Mouse (Mus musculus): ENCODE results near the gene Pprc1. TPM values are rescaled to one million over a fixed set of nuclear protein-coding genes. Genes with fewer than 3 reads are reported as not detected.

Gene Pprc1
- polyA plus RNA-seq, 1 experiment from 2014 or later: 55.1 TPM

DNA sequence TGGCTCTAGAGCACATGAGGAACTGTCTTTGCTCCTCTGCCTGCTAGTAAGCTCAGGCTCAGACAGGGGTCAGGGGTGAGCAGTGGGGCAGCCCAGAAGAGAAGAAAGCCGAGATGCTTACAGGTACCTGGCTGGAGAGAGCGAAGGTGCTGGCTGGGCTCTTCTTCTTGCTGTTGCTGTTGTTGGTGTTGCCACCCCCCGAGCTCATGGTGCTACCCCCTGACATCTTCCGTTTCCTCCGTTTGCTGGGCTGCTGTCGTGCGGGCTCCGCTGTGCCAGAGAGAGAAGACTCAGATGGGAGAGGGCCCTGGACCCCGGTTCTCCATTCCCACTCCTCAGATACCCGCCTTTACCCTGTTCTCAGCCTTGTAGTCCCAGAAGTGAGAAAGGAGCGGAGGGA lies 10.8 kb upstream of the Pprc1 start:
- TF ChIP-seq CTCF (IDR thresholded peaks at IDR 0.05; ENCODE audit: low read depth): no peak
- 93% methylated on average over 11 of the region's 11 CpGs for WGBS
- Histone ChIP-seq H3K27ac (ENCODE audit: low read depth) (no peak overlapping the region), H3K4me2 (no peak overlapping the region), H3K27me3 (ENCODE audit: insufficient read depth, low read length) (no peaks in the 10 kb centered on the region), H3K4me3 (ENCODE audit: low read depth, low read length) (no peak overlapping the region), H3K9me3 (ENCODE audit: low read depth, low read length) (peaks cover 6% of the 10 kb centered on the region; the same call in 1 of the 2 replicates), H3K36me3 (ENCODE audit: insufficient read depth) (peaks cover 71% of the 10 kb centered on the region), H3K4me1 (ENCODE audit: insufficient read depth) (peaks cover 6% of the 10 kb centered on the region; the same call in 1 of the 2 replicates), H3K9ac (no peak overlapping the region)
- ATAC-seq (ENCODE audit: insufficient read depth): no peak
- DNase-seq: no peak

GRCm38 (mm10) chr19:46035971-46036370 lies 8.7 kb upstream of the Pprc1 start:
- TF ChIP-seq CTCF (IDR thresholded peaks at IDR 0.05; ENCODE audit: low read depth): no peak
- H3K9ac ChIP-seq: no peak overlapping the region
- 82% methylated on average over 13 of the region's 13 CpGs for WGBS
- H3K36me3 ChIP-seq (ENCODE audit: insufficient read depth): peaks cover 60% of the 10 kb centered on the region
- ATAC-seq (ENCODE audit: insufficient read depth) (no peak), DNase-seq (no peak)
- H3K9me3 ChIP-seq (ENCODE audit: low read depth, low read length): no peaks in the 10 kb centered on the region
- H3K4me3 ChIP-seq (ENCODE audit: low read depth, low read length): no peak overlapping the region
- H3K27ac ChIP-seq (ENCODE audit: low read depth): no peak overlapping the region
- no peaks in the 10 kb centered on the region for H3K27me3 ChIP-seq (ENCODE audit: insufficient read depth, low read length)
- no peak overlapping the region for H3K4me2 ChIP-seq
- H3K4me1 ChIP-seq (ENCODE audit: insufficient read depth): peaks cover 16% of the 10 kb centered on the region

DNA sequence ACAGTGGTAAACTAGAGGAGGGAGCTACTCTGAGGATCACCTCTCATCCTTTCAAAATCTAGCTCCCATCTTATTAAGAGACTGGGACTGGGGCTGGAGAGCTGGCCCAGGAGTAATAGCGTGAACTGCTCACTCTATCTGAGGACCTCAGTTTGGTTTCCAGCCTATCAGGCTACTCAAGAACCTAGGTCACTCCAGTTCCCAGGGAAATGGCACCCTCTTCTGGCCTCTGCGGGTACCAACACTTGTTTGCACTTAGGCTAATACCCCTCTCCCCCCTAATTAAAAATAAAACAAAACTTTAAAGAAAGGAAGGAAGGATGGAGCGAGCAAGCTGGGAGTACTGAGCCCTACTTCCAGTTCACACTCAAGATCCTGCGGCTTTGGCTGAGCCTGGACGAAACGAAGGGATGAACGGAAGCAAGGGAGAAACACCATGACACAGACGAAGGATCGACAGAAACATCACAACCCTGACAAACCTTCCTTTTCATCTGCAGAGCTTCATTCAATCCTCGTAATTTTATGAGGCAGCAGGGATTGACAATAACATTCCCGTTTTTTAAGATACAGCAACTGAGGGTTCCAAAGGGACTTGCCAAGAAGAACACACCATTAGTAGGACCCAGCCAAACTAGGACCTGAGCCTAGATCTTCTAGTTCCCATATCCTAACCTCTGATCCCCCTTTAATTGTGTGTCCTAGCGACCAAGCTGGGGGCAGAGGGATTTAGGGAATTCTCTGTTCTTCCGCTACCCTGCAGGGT lies 8.0 kb upstream of the Pprc1 start:
- peak; percentile 42; the same call in 1 of the 2 replicates for TF ChIP-seq CTCF (IDR thresholded peaks at IDR 0.05; ENCODE audit: low read depth)
- peak overlapping the region; percentile 93 for H3K9ac ChIP-seq
- H3K36me3 ChIP-seq (ENCODE audit: insufficient read depth): peaks cover 53% of the 10 kb centered on the region
- DNase-seq: peak; percentile 52
- WGBS: 59% methylated on average over 13 of the region's 13 CpGs
- H3K4me2 ChIP-seq: peak overlapping the region; percentile 89
- H3K27ac ChIP-seq (ENCODE audit: low read depth): peak overlapping the region; percentile 96
- H3K4me1 ChIP-seq (ENCODE audit: insufficient read depth): peaks cover 23% of the 10 kb centered on the region
- no peak for ATAC-seq (ENCODE audit: insufficient read depth)
- H3K4me3 ChIP-seq (ENCODE audit: low read depth, low read length): peak overlapping the region; percentile 85
- H3K9me3 ChIP-seq (ENCODE audit: low read depth, low read length): no peaks in the 10 kb centered on the region
- H3K27me3 ChIP-seq (ENCODE audit: insufficient read depth, low read length): no peaks in the 10 kb centered on the region

DNA sequence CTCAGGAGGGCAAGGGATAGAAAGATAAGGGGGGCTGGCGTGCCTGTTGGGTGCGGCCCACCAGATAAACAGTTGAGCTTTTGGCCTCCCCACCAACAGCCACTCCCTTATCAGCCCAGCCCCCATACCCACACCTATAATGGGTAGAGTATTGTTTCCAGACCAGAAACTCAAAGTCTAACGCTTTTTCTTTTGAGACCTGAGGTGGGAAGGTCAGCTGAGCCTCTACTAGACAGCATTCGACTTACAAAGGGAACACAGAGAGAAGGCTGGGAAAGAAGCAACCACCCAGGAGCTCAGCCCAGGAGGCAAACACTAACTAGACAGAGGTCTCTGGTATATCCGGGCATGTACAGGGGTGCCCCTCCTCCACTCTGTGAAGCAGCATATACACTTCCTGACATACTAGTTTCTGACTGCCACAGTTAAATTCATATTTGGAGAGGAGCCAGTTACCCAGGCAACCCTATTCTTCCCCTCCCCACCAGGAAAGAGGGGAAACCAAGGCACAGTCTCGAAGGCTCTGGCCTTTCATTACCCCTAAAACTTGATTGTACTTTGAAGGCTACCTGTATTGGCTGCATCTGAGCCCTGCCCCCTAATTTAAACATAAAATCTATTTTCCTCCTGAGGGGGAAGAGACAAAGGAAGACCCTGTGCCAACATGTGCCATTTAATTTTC lies 7.3 kb upstream of the Pprc1 start:
- 9% methylated on average over 6 of the region's 6 CpGs for WGBS
- no peaks in the 10 kb centered on the region for H3K27me3 ChIP-seq (ENCODE audit: insufficient read depth, low read length)
- H3K9ac ChIP-seq: peak overlapping the region; percentile 93
- no peaks in the 10 kb centered on the region for H3K9me3 ChIP-seq (ENCODE audit: low read depth, low read length)
- ATAC-seq (ENCODE audit: insufficient read depth): no peak
- peaks cover 46% of the 10 kb centered on the region for H3K36me3 ChIP-seq (ENCODE audit: insufficient read depth)
- H3K27ac ChIP-seq (ENCODE audit: low read depth): peak overlapping the region; percentile 96
- H3K4me3 ChIP-seq (ENCODE audit: low read depth, low read length): peak overlapping the region; percentile 85
- H3K4me2 ChIP-seq: peak overlapping the region; percentile 89
- peaks cover 29% of the 10 kb centered on the region for H3K4me1 ChIP-seq (ENCODE audit: insufficient read depth)
- no peak for TF ChIP-seq CTCF (IDR thresholded peaks at IDR 0.05; ENCODE audit: low read depth)
- DNase-seq: peak; percentile 82

DNA sequence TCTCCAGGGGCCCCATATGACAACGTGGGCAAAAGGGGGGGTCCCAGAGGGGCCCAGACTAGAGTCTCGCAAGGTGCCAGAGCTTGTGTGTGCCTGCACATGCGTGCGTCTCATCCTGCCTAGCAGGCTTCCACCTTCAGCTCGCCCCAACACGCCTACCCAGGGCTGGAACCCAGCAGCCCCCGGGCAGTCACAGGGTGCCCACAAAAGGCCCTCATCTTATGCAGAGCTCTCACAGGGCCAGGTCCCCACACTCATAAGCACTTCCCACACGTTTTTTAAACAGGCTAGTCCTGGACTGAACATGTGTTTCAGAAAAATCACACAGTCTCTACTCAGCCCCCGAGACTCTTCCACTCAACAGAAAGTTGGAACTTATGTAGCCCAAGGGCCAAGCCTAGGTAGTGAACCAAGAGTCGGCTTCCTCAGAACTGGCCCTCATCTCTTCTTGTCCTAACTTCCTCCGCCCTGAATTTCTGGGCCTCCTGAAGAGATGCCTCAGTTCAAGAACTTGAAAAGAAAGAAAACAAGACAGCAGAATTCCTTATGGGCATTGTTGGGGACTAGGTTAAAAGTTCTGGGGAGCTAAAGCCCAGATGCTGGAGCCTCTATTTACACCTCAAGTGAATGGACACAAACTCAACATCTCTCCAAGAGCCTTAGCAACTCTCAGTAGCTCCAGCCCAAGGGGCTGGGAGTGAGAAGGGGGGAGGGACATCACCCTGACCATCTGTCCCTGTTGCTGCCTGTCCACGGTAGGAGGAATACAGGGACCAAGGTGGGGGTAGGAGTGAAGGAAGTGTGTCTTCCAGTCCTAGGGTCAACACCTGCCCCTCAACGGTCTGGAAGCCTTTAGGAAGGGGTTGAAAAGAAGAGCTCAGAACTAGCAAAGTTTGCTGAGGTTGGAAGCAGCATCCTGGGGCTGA lies 6.5 kb upstream of the Pprc1 start:
- Histone ChIP-seq H3K4me1 (ENCODE audit: insufficient read depth) (peaks cover 36% of the 10 kb centered on the region), H3K27ac (ENCODE audit: low read depth) (peak overlapping the region; percentile 96), H3K27me3 (ENCODE audit: insufficient read depth, low read length) (no peaks in the 10 kb centered on the region), H3K4me3 (ENCODE audit: low read depth, low read length) (peak overlapping the region; percentile 85), H3K9ac (peak overlapping the region; percentile 93), H3K4me2 (peak overlapping the region; percentile 89), H3K36me3 (ENCODE audit: insufficient read depth) (peaks cover 37% of the 10 kb centered on the region), H3K9me3 (ENCODE audit: low read depth, low read length) (no peaks in the 10 kb centered on the region)
- DNase-seq: no peak
- ATAC-seq (ENCODE audit: insufficient read depth): no peak
- WGBS: 3% methylated on average over 13 of the region's 13 CpGs
- TF ChIP-seq CTCF (IDR thresholded peaks at IDR 0.05; ENCODE audit: low read depth): no peak

DNA sequence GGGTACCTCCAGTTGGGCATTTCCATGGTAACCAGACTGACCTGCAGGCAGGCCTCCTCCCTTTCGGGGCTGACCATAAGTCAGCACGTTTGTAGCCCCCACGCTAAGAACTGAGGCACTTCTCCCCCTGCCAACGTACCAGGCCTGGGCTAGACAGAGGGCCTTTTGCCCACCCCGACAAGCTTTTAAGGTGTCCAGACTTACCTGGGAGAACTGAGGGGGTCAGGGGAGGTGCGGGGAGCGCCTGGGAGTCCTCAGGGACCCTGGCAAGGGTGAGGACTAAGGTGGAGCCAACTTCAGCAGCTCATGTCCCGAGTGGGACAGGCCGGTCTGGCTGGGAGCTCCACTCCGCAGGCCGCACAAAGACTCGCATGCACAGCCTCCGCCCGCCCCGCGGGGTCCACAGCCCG lies 5.8 kb upstream of the Pprc1 start:
- Histone ChIP-seq H3K9ac (peak overlapping the region; percentile 93), H3K4me2 (peak overlapping the region; percentile 89), H3K27ac (ENCODE audit: low read depth) (peak overlapping the region; percentile 96), H3K4me3 (ENCODE audit: low read depth, low read length) (peak overlapping the region; percentile 85), H3K27me3 (ENCODE audit: insufficient read depth, low read length) (no peaks in the 10 kb centered on the region), H3K9me3 (ENCODE audit: low read depth, low read length) (no peaks in the 10 kb centered on the region), H3K36me3 (ENCODE audit: insufficient read depth) (peaks cover 31% of the 10 kb centered on the region), H3K4me1 (ENCODE audit: insufficient read depth) (peaks cover 40% of the 10 kb centered on the region)
- DNase-seq: no peak
- ATAC-seq (ENCODE audit: insufficient read depth): peak; percentile 28; the same call in 1 of the 2 replicates
- TF ChIP-seq CTCF (IDR thresholded peaks at IDR 0.05; ENCODE audit: low read depth): no peak
- WGBS: under 1% methylated on average over 9 of the region's 17 CpGs

All from lung, embryonic 14.5 days (tissue).